Mouse (Mus musculus): Measurements from ENCODE around the gene Olfr709-ps1.
"Not testable (repeated sequence)": the region's sequence is repeated elsewhere in the genome, so short reads cannot be mapped to it uniquely, and the experiment has no call there.

Olfr709-ps1 gene

GRCm38 (mm10) chr7:106932119-106932518 lies at the start of gene Olfr709-ps1:
Olfr709-ps1 (minus strand) TSS chr7:106932219.
- DNase-seq, result no peak

DNA sequence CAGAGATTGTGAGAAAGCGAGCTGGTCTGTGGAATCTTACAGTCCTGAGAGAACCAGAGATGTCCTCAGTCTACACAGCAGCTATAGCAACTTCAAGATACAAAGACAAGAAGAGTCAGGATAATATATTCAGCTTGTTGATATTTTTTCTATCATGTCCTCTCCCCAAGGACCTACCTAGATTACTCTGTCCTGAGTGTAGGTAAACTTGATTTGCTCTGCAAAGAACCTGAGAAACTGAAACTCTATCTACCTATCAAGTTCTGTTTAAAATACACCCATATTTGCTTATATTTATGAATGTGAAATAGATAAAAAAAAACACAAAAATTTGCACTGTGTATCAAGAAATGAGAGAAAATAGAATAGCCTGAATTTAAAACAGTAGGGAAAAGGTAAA lies 43.3 kb upstream of the Olfr709-ps1 start, which contains the start of gene Olfr711:
Gene Olfr711, minus strand, starts transcription at position 101 of the 400 bp plus-strand sequence.
- DNase-seq, result no peak

DNA sequence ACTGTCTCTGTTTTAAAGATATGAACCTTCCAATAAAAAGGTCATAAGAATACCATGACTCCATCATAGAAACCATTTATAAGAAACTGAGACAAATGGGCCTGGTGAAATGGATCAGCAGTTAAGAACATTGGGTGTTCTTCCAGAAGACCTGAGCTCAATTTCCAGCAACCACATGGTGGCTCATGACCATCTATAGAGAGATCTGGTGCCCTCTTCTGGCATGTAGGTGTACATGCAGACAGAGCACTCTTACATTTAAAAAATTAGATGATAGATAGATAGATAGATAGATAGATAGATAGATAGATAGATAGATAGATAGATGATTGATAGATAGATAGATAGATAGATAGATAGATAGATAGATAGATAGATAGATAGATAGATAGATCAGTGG lies 35.5 kb upstream of the Olfr709-ps1 start:
- DNase-seq, result not testable (repeated sequence)

DNA sequence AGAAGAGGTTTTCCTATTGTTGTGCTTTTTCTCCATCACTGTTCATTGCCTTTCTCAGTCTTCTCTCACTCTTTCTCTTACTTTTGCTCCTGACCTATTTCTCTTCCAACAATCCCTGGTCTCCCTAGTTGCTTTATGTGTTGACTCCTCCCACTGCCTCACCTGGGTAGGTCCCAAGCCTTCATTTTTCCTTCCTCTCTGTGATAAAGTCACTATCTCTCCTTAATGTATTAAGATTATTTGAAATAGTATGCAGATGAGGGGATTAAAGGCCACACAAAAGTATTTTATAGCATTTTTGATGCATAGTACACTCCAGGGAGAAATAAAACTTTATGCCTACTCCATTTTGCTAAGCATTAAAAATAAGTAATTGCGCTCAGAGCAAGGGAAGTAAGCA lies 31.8 kb upstream of the Olfr709-ps1 start, which contains the start of gene Olfr6:
Gene Olfr6, minus strand, starts transcription at position 101 of the 400 bp plus-strand sequence.
- no peak for DNase-seq

DNA sequence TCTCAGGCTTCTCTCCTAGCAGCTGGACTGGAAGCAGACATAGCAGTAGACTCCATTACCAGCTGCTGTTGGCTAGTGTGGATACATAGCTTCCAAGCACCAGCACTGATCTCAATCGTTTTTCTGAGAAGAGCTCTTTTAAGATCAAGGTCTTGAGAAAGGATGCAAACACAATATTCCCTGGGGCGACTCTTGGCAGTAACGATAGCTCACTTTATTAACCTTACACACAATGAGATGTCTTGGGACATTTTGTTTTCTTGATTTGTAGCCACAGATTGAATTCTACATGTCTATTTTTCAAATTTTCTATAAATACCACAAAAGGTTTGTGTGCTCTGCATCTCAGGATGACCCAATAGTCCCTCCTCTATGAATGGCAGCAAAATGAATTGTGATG lies 16.2 kb upstream of the Olfr709-ps1 start, which contains the start of gene Olfr710:
Gene Olfr710, minus strand, starts transcription at position 101 of the 400 bp plus-strand sequence.
- no peak for DNase-seq

GRCm38 (mm10) chr7:106920961-106921360 lies 11.1 kb downstream of the Olfr709-ps1 start:
- DNase-seq, result not testable (repeated sequence)

GRCm38 (mm10) chr7:106907676-106908075 lies 24.3 kb downstream of the Olfr709-ps1 start, which contains the start of gene Olfr1532-ps1:
Olfr1532-ps1 (plus strand) TSS chr7:106908001.
- DNase-seq, result no peak

DNA sequence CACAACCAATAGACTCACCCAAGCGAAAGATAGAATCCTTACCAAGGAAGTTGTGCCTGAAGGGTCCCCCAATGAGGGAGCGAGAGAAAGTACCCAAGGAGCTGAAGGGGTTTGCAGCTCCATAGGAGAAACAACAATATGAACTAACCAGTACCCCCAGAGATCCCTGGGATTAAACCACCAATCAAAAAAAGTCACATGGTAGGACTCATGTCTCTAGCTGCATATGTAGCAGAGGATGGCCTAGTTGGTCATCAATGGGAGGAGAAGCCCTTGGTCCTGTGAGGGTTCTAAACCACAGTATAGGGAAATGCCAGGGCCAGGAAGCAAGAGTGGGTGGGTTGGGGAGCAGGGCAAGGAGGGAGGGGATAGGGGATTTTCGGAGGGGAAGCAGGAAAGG lies 30.9 kb downstream of the Olfr709-ps1 start, which contains the start of gene Olfr707:
Gene Olfr707, minus strand, starts transcription at position 101 of the 400 bp plus-strand sequence.
- DNase-seq, result not testable (repeated sequence)

- DNase-seq, result no peak
Observed at GRCm38 (mm10) chr7:106888062-106888461, 44.0 kb downstream of the Olfr709-ps1 start, which contains the start of gene Olfr706. Olfr706 (minus strand) TSS chr7:106888162.

DNA sequence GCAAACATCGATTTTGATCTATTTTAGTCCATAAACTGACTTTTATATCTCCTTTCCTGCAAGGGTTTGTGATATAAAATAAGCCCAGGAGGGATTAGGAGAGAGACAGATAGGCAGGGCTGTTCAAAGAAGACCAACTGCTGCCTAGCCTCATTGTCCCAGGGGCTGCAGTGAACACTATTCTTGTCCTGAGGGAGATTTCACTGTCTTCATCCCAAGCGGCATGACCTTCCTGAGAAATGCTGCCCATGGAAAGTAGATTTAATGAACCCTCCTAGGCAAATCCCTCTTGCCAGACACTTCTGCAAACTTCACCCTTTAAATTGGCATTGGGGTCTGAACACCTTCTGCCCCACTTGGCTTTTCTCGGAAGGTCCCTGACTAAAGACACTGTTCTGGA lies 55.2 kb downstream of the Olfr709-ps1 start, which contains the start of gene Olfr705:
Gene Olfr705, minus strand, starts transcription at position 101 of the 400 bp plus-strand sequence.
- DNase-seq, result no peak
